Mouse (Mus musculus): ENCODE data around the gene Spsb1. TPM values are rescaled to one million over a fixed set of nuclear protein-coding genes. Genes with fewer than 3 reads are reported as not detected.

Spsb1 gene
- polyA plus RNA-seq, 1 experiment from 2014 or later, result 9.0 TPM

GRCm38 (mm10) chr4:149860393-149860792 lies 94.5 kb downstream of the Spsb1 start:
- no peak for DNase-seq (ENCODE audit: low spot score)

GRCm38 (mm10) chr4:149858584-149858983 lies 96.3 kb downstream of the Spsb1 start:
- DNase-seq (ENCODE audit: low spot score), result no peak

DNA sequence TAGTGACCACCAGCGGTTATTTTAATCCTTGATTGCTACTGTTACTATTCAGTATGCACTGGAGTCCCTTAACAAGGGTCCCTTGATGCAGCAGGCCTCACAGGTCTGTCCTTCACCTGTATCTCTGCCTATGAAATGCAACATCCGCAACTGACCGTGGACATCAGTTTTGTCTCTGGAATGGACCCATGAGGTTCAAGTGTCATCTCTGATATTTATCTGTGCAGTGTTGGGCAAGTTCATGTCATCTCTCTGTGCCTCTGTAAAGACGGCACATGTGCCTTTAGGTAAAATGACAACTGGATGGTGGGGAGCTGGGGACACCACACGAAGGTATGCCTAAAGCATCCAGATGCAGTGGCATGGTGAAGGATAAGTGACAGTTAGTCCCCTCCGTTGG lies 96.7 kb downstream of the Spsb1 start:
- no peak for DNase-seq (ENCODE audit: low spot score)

DNA sequence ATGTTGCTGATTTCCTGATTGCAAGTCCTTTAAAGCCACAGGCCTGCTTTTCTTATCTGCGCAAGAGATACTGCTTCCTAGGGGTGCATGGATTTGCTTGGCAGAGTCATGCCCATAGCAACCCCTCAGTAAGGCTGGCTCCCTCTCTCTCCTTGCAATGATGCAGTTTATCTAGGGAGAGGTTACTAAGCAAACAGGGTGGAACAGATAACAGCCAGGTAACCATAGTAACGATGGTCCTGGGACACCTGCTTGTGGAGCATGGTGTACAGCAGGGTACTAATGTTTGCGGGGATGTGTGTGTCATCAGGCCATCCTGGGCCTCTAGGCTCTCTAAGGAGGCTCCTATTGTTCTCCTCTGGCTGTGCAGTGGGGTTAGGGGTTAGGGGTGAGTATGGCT lies 97.2 kb downstream of the Spsb1 start:
- DNase-seq (ENCODE audit: low spot score), result peak; percentile 42

DNA sequence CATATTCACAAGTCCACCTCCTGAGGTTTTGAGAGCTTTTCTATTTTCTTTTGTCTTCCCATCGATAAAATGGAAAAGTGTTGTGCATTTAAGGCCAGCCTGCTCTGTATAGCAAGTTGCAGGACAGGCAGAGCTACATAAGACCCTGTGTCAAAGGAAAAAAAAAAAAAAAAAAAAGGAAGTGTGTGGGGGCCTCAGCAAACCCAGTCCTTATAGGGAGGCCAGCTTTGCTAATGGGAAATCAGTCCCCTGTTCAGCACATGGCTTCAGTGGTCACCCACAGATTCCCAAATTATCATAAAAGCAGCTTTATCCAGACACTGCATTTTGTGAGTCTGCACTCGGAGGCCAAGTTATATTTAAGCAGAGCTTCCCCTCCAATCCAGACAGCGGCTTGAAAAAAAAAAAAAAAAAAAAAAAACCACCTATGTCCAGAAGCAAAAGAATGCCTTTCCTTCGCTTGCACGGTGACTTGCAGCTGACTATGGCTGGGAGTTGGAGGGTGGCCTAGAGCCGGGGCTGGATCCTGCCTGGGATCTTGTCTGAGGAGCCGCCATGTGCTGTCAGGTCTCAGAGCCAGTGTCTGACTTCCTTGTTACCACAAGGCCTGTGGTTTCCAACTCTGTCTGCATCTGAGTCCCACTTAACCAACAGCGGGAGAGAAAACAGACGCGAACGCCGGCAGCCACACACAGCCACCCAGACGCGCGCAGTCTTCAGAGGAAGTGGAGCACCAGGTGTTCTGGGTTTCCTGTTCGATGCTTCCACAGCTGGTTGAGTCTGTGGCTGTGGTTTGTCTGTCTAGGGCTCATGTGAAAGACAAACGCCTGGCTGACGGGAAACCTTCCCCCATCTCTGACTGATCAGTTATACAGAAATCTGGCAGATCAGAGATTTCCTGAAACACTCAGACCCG lies 98.7 kb downstream of the Spsb1 start:
- peak; percentile 98 for DNase-seq (ENCODE audit: low spot score)

DNA sequence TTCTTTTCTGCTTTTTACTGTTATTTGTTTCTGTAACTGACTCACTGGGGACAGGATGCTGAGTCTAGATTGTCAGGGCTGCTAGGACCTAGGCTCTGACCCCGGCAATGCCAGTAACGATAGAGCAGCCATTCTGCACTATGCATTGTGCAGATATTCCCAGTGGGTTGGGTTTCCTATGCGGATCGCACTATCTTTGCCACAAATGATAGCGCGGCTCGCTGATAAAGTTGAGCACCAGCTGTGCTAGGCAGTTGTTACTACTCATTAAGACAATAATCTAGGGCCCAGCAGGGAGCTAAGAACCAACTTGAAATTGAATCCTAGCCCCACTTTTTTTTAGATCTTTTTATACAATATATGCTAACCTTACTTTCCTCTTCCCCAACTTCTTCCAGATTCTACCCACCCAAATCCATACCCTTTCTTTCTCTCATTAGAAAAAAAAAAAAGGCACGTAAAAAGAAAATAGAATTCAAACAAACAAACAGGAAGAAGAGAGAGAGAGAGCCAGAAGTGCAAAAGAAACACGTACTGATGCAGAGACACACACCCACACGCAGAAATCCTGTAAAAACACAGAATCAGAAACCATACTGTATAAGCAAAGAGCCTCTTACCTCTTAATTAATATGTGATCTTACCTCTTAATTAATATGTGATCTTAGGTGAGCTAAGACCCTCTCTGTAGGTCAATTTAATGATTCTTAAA lies 99.5 kb downstream of the Spsb1 start:
- DNase-seq (ENCODE audit: low spot score), result peak; percentile 16

DNA sequence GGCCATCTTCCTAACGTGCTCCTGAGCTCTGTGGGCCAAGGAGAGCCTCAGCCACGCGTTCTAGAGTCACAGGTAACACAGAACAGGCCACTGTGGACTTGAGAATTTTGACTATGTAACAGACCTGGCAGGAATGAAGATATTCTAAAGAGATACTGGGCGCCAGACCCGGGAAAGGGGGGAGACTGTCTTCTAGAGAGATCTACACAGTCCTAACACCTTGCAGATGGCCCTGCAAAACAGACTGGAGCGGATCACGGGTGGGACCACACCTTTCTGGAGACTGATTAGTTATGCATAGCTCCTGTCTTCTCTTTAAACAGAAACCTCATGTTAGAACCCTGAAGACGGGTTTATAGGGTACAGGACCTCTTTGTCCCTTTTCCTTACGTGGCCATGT lies 100.1 kb downstream of the Spsb1 start:
- DNase-seq (ENCODE audit: low spot score), result no peak

DNA sequence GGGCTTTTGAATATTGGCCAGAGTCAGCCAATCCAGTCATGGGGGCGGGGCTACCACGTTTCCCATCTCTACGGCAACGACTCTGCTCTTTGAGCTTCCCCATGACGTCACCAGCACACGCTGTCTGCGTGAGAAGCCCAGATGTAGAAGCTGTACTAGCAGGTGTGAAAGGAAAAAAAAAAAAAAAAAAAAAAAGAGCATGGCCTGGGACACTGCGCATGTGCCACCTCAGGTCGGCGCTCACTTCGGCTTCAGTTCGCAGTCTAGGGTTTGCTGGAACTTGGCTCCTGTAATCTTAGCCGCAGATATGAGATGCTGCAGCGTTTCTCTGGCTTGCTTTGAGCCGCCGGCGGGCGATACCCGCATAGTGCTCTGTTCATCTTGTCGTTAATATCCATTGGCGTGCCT lies 100.5 kb downstream of the Spsb1 start:
- peak; percentile 97 for DNase-seq (ENCODE audit: low spot score)

- DNase-seq (ENCODE audit: low spot score), result peak; percentile 14
Measured at GRCm38 (mm10) chr4:149853698-149854284, 101.1 kb downstream of the Spsb1 start.

- DNase-seq (ENCODE audit: low spot score), result no peak
Measured at GRCm38 (mm10) chr4:149851554-149851953, 103.3 kb downstream of the Spsb1 start.

- DNase-seq (ENCODE audit: low spot score), result no peak
Measured at GRCm38 (mm10) chr4:149850674-149851073, 104.2 kb downstream of the Spsb1 start.

DNA sequence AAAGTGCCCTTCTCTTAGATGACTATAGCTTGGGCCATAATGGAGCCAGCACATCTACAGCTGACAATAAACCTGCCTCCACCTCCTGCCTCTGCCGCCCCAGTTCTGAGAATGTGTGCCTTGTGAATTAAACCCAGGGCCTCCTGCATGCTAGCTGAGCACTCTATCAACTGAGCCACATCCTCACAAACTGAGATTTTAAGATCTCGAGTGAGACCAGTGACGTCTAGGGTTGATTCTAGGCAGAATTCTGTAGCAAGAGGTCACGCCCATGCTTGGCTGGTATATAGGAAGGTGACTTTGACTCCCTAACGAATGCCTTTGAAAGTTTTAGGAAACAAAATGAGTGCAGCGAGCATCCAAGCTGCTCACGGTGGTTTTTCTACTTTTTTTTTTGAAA lies 104.8 kb downstream of the Spsb1 start:
- no peak for DNase-seq (ENCODE audit: low spot score)

DNA sequence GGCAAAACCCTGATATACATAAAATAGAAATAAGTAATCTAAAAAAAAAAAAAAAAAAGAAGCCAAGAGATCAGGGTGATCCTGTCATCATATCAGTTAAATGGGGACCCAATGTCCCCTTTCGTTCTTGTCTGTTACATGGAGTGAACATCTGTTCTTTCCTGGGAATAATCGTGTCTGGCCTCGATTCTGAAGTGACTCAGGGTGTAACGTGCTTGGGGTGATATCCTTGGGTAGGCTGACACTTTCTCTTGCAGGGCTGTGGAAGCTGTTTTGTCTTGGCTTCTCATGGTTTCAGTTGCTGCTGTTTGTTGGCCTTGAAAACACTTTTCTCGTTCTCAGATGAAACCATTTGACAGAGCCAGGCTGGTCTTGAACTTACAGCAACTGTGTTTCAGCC lies 105.8 kb downstream of the Spsb1 start:
- DNase-seq (ENCODE audit: low spot score), result no peak

DNA sequence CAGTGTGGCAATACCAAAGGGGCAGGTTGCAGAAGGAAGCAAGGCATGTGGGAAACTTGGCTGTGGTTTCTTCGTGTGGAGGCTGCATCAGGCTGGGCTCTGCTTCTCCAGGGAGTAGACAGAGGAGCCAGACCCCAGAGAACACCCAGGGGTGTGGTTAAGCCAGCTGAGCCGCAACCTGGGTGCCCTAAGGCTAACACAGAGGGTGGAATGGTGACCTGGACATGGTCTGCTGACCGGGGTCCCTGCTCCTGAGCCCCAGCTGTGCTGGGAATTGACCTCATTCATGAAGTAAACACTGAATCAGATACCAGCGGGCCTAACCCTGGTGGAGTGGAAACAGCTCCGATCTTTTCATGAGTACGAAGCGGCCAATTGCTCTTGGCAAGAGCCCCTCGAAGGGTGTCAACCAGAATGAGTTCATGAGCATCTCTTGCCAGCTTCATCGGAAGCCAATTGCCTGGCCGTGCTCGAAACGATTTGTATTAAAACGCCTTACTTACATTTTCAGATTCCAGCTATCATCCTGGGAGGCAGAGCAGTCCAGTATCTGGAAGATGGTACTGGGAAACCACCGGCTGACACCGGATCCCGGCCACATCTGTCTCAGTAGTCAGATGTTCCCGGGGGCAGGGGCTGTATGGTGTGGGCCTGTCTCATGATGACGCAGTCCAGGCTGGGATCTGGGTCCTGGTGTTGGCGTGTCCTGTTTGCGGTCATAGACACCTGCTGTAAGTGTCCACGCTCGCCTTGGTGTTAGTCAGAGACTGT lies 107.8 kb downstream of the Spsb1 start:
- no peak for DNase-seq (ENCODE audit: low spot score)

Other genes starting within 250 kb of the Spsb1 start
- 11.5 and 11.7 TPM in 2 replicates for gene Tmem201, start 217.0 kb downstream of the Spsb1 start, polyA plus RNA-seq (2015; fragmentation: Nextera tagmentation; extraction: Ambion mirVana)
- 7.4 and 7.8 TPM in 2 replicates for gene Slc25a33, start 180.8 kb downstream of the Spsb1 start, polyA plus RNA-seq (2015; fragmentation: Nextera tagmentation; extraction: Ambion mirVana)
- 12.3 and 13.8 TPM in 2 replicates for gene H6pd, start 54.0 kb upstream of the Spsb1 start, polyA plus RNA-seq (2015; fragmentation: Nextera tagmentation; extraction: Ambion mirVana)
- 0.42 and 0.59 TPM in 2 replicates for gene Gpr157, start 132.3 kb upstream of the Spsb1 start, polyA plus RNA-seq (2015; fragmentation: Nextera tagmentation; extraction: Ambion mirVana)
- gene Slc2a5, start 164.2 kb upstream of the Spsb1 start, polyA plus RNA-seq (2015; fragmentation: Nextera tagmentation; extraction: Ambion mirVana), result 0.17 and 0.22 TPM in 2 replicates
- not detected in 2 replicates for gene Slc2a7, start 193.9 kb upstream of the Spsb1 start, polyA plus RNA-seq (2015; fragmentation: Nextera tagmentation; extraction: Ambion mirVana)
- gene Car6, start 246.3 kb upstream of the Spsb1 start, polyA plus RNA-seq (2015; fragmentation: Nextera tagmentation; extraction: Ambion mirVana), result 0.30 and 0.93 TPM in 2 replicates